20 mouse cellular contexts compared by ENCODE assay signal in the genomic region with DNA sequence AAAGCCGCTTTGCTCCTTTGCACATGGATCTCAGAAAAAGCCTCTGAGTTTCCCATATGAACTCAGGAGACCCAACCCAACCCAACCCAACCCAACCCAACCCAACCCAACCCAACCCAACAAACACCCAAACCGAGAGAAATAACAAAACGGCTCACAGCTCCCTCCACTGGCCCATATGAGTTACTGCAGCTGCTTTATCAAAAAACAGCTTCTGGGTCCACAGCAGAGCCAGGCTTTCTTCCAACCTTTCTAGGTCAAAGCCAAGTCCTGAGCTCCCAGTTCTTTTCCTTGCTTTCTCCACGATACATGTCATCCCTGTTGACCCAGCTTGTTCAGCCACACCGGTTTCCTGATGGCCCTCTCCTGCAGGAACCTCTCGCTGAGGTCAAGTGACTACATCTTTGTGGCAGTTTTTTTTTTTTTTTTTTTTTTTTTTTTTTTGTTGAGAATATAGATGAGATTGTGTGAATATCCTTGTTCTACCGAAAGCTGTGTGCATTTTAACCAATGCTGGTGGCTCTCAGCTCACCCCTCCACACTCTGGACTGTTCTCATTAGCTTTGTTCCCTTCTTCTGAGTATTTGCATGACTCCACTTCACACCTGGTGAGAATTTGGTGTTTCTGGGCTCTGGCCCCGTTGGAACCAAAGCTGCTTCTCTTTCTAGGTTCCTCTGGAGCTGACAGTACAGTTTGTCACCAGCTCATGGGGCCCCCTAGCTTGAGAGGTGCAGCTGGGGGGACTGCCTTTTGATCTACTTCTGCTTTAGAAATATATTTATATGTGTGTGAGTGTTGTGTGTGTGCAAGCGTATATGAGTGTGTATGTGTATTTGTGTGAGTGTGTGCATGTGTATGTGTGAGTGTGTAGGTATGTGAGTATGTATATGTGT. TPM values are rescaled to one million over a fixed set of nuclear protein-coding genes. Genes with fewer than 3 reads are reported as not detected.
DNase-seq lines count a peak whose midpoint lies in the region; ATAC-seq and TF ChIP-seq lines count a peak whose summit lies in the region.
"Had no signal": no experiment of that assay in that cellular context is flagged by ENCODE, and none has a peak within 500 bp of the region (broad histone marks: within the 10 kb centered on the region; RNA-seq: fewer than 3 reads in every experiment).

No protein-coding gene starts in this region.

- no peaks in the 10 kb centered on the region for H3K36me3 ChIP-seq in forebrain, embryonic 11.5 days (ENCODE audit: control insufficient read depth, insufficient read depth, low read length)
- no peaks in the 10 kb centered on the region for H3K36me3 ChIP-seq in forebrain, embryonic 12.5 days (replicated peaks)
- no peaks in the 10 kb centered on the region for H3K36me3 ChIP-seq in liver, embryonic 14.5 days (replicated peaks; ENCODE audit: control insufficient read depth, insufficient read depth, low read depth)
- no peaks in the 10 kb centered on the region for H3K36me3 ChIP-seq in liver, embryonic 12.5 days
- H3K36me3 ChIP-seq in MEL (ENCODE audit: control insufficient read depth in 1 of 2, insufficient read depth in 2 of 2, low read length in 2 of 2) = no peaks in the 10 kb centered on the region
- H3K36me3 ChIP-seq: embryonic facial prominence, embryonic 13.5 days; intestine, embryonic 15.5 days; liver, embryonic 15.5 days; neural tube, embryonic 15.5 days had no signal

- H3K4me1 ChIP-seq in forebrain, embryonic 11.5 days (replicated peaks; ENCODE audit: control insufficient read depth, insufficient read depth, low read length) = no peaks in the 10 kb centered on the region
- no peaks in the 10 kb centered on the region for H3K4me1 ChIP-seq in forebrain, embryonic 12.5 days
- no peaks in the 10 kb centered on the region for H3K4me1 ChIP-seq in liver, embryonic 14.5 days (replicated peaks; ENCODE audit: control insufficient read depth in 2 of 2, insufficient read depth in 2 of 2, low read length in 1 of 2)
- no peaks in the 10 kb centered on the region for H3K4me1 ChIP-seq in liver, embryonic 12.5 days
- H3K4me1 ChIP-seq in MEL (ENCODE audit: control insufficient read depth in 1 of 2, insufficient read depth in 2 of 2, low read length in 2 of 2) = no peaks in the 10 kb centered on the region; a peak in 1 of 4 replicates
- H3K4me1 ChIP-seq: embryonic facial prominence, embryonic 13.5 days; intestine, embryonic 15.5 days; liver, embryonic 15.5 days; neural tube, embryonic 15.5 days had no signal

- TF ChIP-seq EP300 in liver, embryonic 14.5 days (IDR thresholded peaks at IDR 0.05; ENCODE audit: low read depth) = no peak
- TF ChIP-seq EP300 in MEL (IDR thresholded peaks at IDR 0.05; ENCODE audit: low read depth in 1 of 2, low read length in 2 of 2) = no peak

- H3K4me3 ChIP-seq in forebrain, embryonic 11.5 days (ENCODE audit: low read depth, low read length) = no peak overlapping the region
- H3K4me3 ChIP-seq in forebrain, embryonic 12.5 days (replicated peaks) = no peak overlapping the region
- no peak overlapping the region for H3K4me3 ChIP-seq in liver, embryonic 14.5 days (ENCODE audit: insufficient read depth in 1 of 2, low read depth in 2 of 2, low read length in 2 of 2)
- H3K4me3 ChIP-seq in liver, embryonic 12.5 days = no peak overlapping the region
- H3K4me3 ChIP-seq in MEL (ENCODE audit: control insufficient read depth in 1 of 2, insufficient read depth in 1 of 2, low read depth in 2 of 2, low read length in 2 of 2) = no peak overlapping the region
- H3K4me3 ChIP-seq: embryonic facial prominence, embryonic 13.5 days; intestine, embryonic 15.5 days; liver, embryonic 15.5 days; neural tube, embryonic 15.5 days had no signal

- ATAC-seq in forebrain, embryonic 11.5 days (replicated peaks; ENCODE audit: low FRiP score) = no peak
- ATAC-seq in forebrain, embryonic 12.5 days (ENCODE audit: low FRiP score) = no peak
- no peak for ATAC-seq in liver, embryonic 14.5 days (ENCODE audit: insufficient read depth)
- no peak for ATAC-seq in liver, embryonic 12.5 days
- peak; percentile 58; the same call in 1 of the 2 replicates for ATAC-seq in megakaryocyte progenitor cell, adult 5-6 weeks (replicated peaks; ENCODE audit: poor library complexity)
- ATAC-seq: forebrain, embryonic 14.5 days; midbrain, embryonic 16.5 days had no signal

- no peaks in the 10 kb centered on the region for H3K27me3 ChIP-seq in forebrain, embryonic 11.5 days (ENCODE audit: control insufficient read depth, insufficient read depth, low read length)
- H3K27me3 ChIP-seq in forebrain, embryonic 12.5 days = no peaks in the 10 kb centered on the region
- no peaks in the 10 kb centered on the region for H3K27me3 ChIP-seq in liver, embryonic 14.5 days (ENCODE audit: control insufficient read depth, insufficient read depth, low read length)
- H3K27me3 ChIP-seq in liver, embryonic 12.5 days (replicated peaks) = no peaks in the 10 kb centered on the region; the same call in 1 of the 2 replicates
- peaks cover 0 to 6% of the 10 kb centered on the region in 2 experiments; a peak in 3 of 4 replicates for H3K27me3 ChIP-seq in MEL (ENCODE audit: control insufficient read depth in 1 of 2, insufficient read depth in 2 of 2, low read length in 2 of 2)
- H3K27me3 ChIP-seq: intestine, embryonic 15.5 days; neural tube, embryonic 15.5 days had no signal

- no peak overlapping the region for H3K27ac ChIP-seq in forebrain, embryonic 11.5 days (ENCODE audit: low read depth, low read length)
- H3K27ac ChIP-seq in forebrain, embryonic 12.5 days = no peak overlapping the region
- no peak overlapping the region for H3K27ac ChIP-seq in liver, embryonic 14.5 days
- no peak overlapping the region for H3K27ac ChIP-seq in liver, embryonic 12.5 days
- no peak overlapping the region for H3K27ac ChIP-seq in MEL (ENCODE audit: control insufficient read depth, low read depth, low read length)
- H3K27ac ChIP-seq: embryonic facial prominence, embryonic 13.5 days; intestine, embryonic 15.5 days; liver, embryonic 15.5 days; neural tube, embryonic 15.5 days had no signal

- peak; percentile 21 for DNase-seq in forebrain, embryonic 11.5 days (ENCODE audit: low spot score)
- no peak for DNase-seq in liver, embryonic 14.5 days (ENCODE audit: low read depth in 3 of 3, low spot score in 3 of 3)
- peak; percentile 52 for DNase-seq in MEL (ENCODE audit: low read depth, low spot score)
- DNase-seq in urinary bladder, adult 18-20 months (ENCODE audit: low spot score in 2 of 2) = no peak
- DNase-seq in lung, postnatal 10 days = no peak
- DNase-seq: lung, postnatal 4 days; right cerebral cortex, adult 18-20 months had no signal

- TF ChIP-seq POLR2A in MEL (IDR thresholded peaks at IDR 0.05; ENCODE audit: control insufficient read depth in 1 of 2, insufficient read depth in 1 of 2, low read depth in 1 of 2, low read length in 2 of 2, poor library complexity in 1 of 2) = no peak

- 60% methylated on average over 9 of the region's 9 CpGs for WGBS in forebrain, embryonic 11.5 days
- 61% methylated on average over 9 of the region's 9 CpGs for WGBS in forebrain, embryonic 12.5 days
- WGBS in liver, embryonic 14.5 days (ENCODE audit: insufficient replicate concordance) = 38% methylated on average over 9 of the region's 9 CpGs
- WGBS in liver, embryonic 12.5 days (ENCODE audit: insufficient replicate concordance) = 39% methylated on average over 9 of the region's 9 CpGs

- H3K79me2 ChIP-seq in MEL (ENCODE audit: control insufficient read depth, insufficient read depth, low read length, poor library complexity) = no peaks in the 10 kb centered on the region

- peak; percentile 57 for TF ChIP-seq RAD21 in MEL (IDR thresholded peaks at IDR 0.05; ENCODE audit: low read depth, low read length)

- TF ChIP-seq CTCF in liver, embryonic 14.5 days (IDR thresholded peaks at IDR 0.05; ENCODE audit: low read depth) = peak; percentile 45; the same call in 1 of the 2 replicates
- TF ChIP-seq CTCF in MEL (IDR thresholded peaks at IDR 0.05 in 2 of 3, conservative IDR thresholded peaks at IDR 0.05 in 1 of 3; ENCODE audit: control insufficient read depth in 1 of 3, insufficient read depth in 1 of 3, low read depth in 2 of 3, low read length in 3 of 3, poor library complexity in 1 of 3, severe bottlenecking in 1 of 3) = peak; percentile 47 to 68 (median 59); a peak in 5 of 6 replicates

- no peak overlapping the region for H3K9ac ChIP-seq in forebrain, embryonic 11.5 days (ENCODE audit: low read length)
- H3K9ac ChIP-seq in forebrain, embryonic 12.5 days = no peak overlapping the region
- no peak overlapping the region for H3K9ac ChIP-seq in liver, embryonic 14.5 days (replicated peaks)
- no peak overlapping the region for H3K9ac ChIP-seq in liver, embryonic 12.5 days
- H3K9ac ChIP-seq in MEL (ENCODE audit: control insufficient read depth, low read depth, low read length, poor library complexity, severe bottlenecking) = no peak overlapping the region
- H3K9ac ChIP-seq: embryonic facial prominence, embryonic 13.5 days; intestine, embryonic 15.5 days; liver, embryonic 15.5 days; neural tube, embryonic 15.5 days had no signal

- H3K9me3 ChIP-seq in forebrain, embryonic 11.5 days (ENCODE audit: control insufficient read depth, low read length) = no peaks in the 10 kb centered on the region
- no peaks in the 10 kb centered on the region for H3K9me3 ChIP-seq in forebrain, embryonic 12.5 days
- no peaks in the 10 kb centered on the region for H3K9me3 ChIP-seq in liver, embryonic 14.5 days (ENCODE audit: control insufficient read depth, low read length)
- H3K9me3 ChIP-seq in liver, embryonic 12.5 days (replicated peaks) = 0 out of 2 replicates have a peak, but pooled peaks cover 5% of the 10 kb centered on the region
- no peaks in the 10 kb centered on the region for H3K9me3 ChIP-seq in MEL (replicated peaks; ENCODE audit: insufficient read depth, low read length)
- H3K9me3 ChIP-seq: embryonic facial prominence, embryonic 13.5 days; intestine, embryonic 15.5 days; liver, embryonic 15.5 days; neural tube, embryonic 15.5 days had no signal

- H3K4me2 ChIP-seq in forebrain, embryonic 11.5 days (ENCODE audit: low read depth, low read length, severe bottlenecking) = no peak overlapping the region
- H3K4me2 ChIP-seq in forebrain, embryonic 12.5 days = no peak overlapping the region
- H3K4me2 ChIP-seq in liver, embryonic 14.5 days (ENCODE audit: low read depth) = no peak overlapping the region
- H3K4me2 ChIP-seq in liver, embryonic 12.5 days = no peak overlapping the region
- H3K4me2 ChIP-seq: embryonic facial prominence, embryonic 13.5 days; intestine, embryonic 15.5 days; liver, embryonic 15.5 days; neural tube, embryonic 15.5 days had no signal

RNA-seq across cellular contexts. Expression of a gene that starts 9.6 kb away (rescaled TPM):
- not detected in 2 replicates for polyA plus RNA-seq in forebrain, embryonic 11.5 days (2014; fragmentation: Nextera tagmentation; extraction: Ambion mirVana)
- polyA plus RNA-seq in forebrain, embryonic 12.5 days (2016; fragmentation: Nextera tagmentation; extraction: Ambion mirVana) = not detected in 2 replicates
- polyA plus RNA-seq in liver, embryonic 14.5 days (2012; rRNA removed) = not detected in 2 replicates
- polyA plus RNA-seq in liver, embryonic 14.5 days (2014; fragmentation: Nextera tagmentation; extraction: Ambion mirVana) = not detected in 2 replicates
- polyA plus RNA-seq in liver, embryonic 12.5 days (2016; fragmentation: Nextera tagmentation; extraction: Ambion mirVana) = not detected in 2 replicates
- not detected in 2 replicates for total RNA-seq in MEL (2012; rRNA removed)
- polyA plus RNA-seq in MEL (2012; ENCODE audit: insufficient read depth in 1 of 2, insufficient read length in 2 of 2, low read depth in 1 of 2, low replicate concordance in 2 of 2, missing spikeins in 1 of 2) = not detected
- total RNA-seq in megakaryocyte progenitor cell, adult 5-6 weeks (2015) = not detected in 2 replicates
- not detected in 2 replicates for total RNA-seq in megakaryocyte progenitor cell, adult 5-6 weeks (2017)
- total RNA-seq: heart, postnatal 25 days; layer of hippocampus, adult 8-10 months; left cerebral cortex, postnatal 36 days had no signal
- polyA plus RNA-seq: C2C12; embryonic facial prominence, embryonic 13.5 days; forebrain, embryonic 14.5 days; intestine, embryonic 15.5 days; liver, embryonic 15.5 days; midbrain, embryonic 16.5 days; neural tube, embryonic 15.5 days had no signal

RNA-seq across cellular contexts. Expression of a gene that starts 10.2 kb away (rescaled TPM):
- 3.5 and 3.9 TPM in 2 replicates for polyA plus RNA-seq in forebrain, embryonic 11.5 days (2014; fragmentation: Nextera tagmentation; extraction: Ambion mirVana)
- 2.5 and 3.1 TPM in 2 replicates for polyA plus RNA-seq in forebrain, embryonic 12.5 days (2016; fragmentation: Nextera tagmentation; extraction: Ambion mirVana)
- 0.04 and 0.14 TPM in 2 replicates for polyA plus RNA-seq in liver, embryonic 14.5 days (2012; rRNA removed)
- polyA plus RNA-seq in liver, embryonic 14.5 days (2014; fragmentation: Nextera tagmentation; extraction: Ambion mirVana) = not detected in 2 replicates
- 0.23 and 0.49 TPM in 2 replicates for polyA plus RNA-seq in liver, embryonic 12.5 days (2016; fragmentation: Nextera tagmentation; extraction: Ambion mirVana)
- not detected in 2 replicates for total RNA-seq in MEL (2012; rRNA removed)
- not detected for polyA plus RNA-seq in MEL (2012; ENCODE audit: insufficient read depth in 1 of 2, insufficient read length in 2 of 2, low read depth in 1 of 2, low replicate concordance in 2 of 2, missing spikeins in 1 of 2)
- total RNA-seq in megakaryocyte progenitor cell, adult 5-6 weeks (2015) = not detected in 2 replicates
- total RNA-seq in megakaryocyte progenitor cell, adult 5-6 weeks (2017) = not detected in 2 replicates

RNA-seq across cellular contexts. Expression of a gene that starts 22.2 kb away (rescaled TPM):
- 53.0 TPM in 2 replicates for polyA plus RNA-seq in forebrain, embryonic 11.5 days (2014; fragmentation: Nextera tagmentation; extraction: Ambion mirVana)
- 46.7 and 48.7 TPM in 2 replicates for polyA plus RNA-seq in forebrain, embryonic 12.5 days (2016; fragmentation: Nextera tagmentation; extraction: Ambion mirVana)
- polyA plus RNA-seq in liver, embryonic 14.5 days (2012; rRNA removed) = 55.1 and 63.6 TPM in 2 replicates
- 27.7 and 30.4 TPM in 2 replicates for polyA plus RNA-seq in liver, embryonic 14.5 days (2014; fragmentation: Nextera tagmentation; extraction: Ambion mirVana)
- polyA plus RNA-seq in liver, embryonic 12.5 days (2016; fragmentation: Nextera tagmentation; extraction: Ambion mirVana) = 69.3 TPM in 2 replicates
- 191 and 192 TPM in 2 replicates for total RNA-seq in MEL (2012; rRNA removed)
- polyA plus RNA-seq in MEL (2012; ENCODE audit: insufficient read depth in 1 of 2, insufficient read length in 2 of 2, low read depth in 1 of 2, low replicate concordance in 2 of 2, missing spikeins in 1 of 2) = 100 to 1,000 TPM; 278 to 756 TPM
- 46.2 and 58.3 TPM in 2 replicates for total RNA-seq in megakaryocyte progenitor cell, adult 5-6 weeks (2015)
- 36.7 and 52.1 TPM in 2 replicates for total RNA-seq in megakaryocyte progenitor cell, adult 5-6 weeks (2017)

RNA-seq across cellular contexts. Expression of a gene that starts 42.2 kb away (rescaled TPM):
- 28.4 and 29.3 TPM in 2 replicates for polyA plus RNA-seq in forebrain, embryonic 11.5 days (2014; fragmentation: Nextera tagmentation; extraction: Ambion mirVana)
- 56.3 and 63.2 TPM in 2 replicates for polyA plus RNA-seq in forebrain, embryonic 12.5 days (2016; fragmentation: Nextera tagmentation; extraction: Ambion mirVana)
- polyA plus RNA-seq in liver, embryonic 14.5 days (2012; rRNA removed) = 2.3 and 4.0 TPM in 2 replicates
- 6.2 and 6.4 TPM in 2 replicates for polyA plus RNA-seq in liver, embryonic 14.5 days (2014; fragmentation: Nextera tagmentation; extraction: Ambion mirVana)
- 6.4 and 7.5 TPM in 2 replicates for polyA plus RNA-seq in liver, embryonic 12.5 days (2016; fragmentation: Nextera tagmentation; extraction: Ambion mirVana)
- 0.10 and 0.12 TPM in 2 replicates for total RNA-seq in MEL (2012; rRNA removed)
- polyA plus RNA-seq in MEL (2012; ENCODE audit: insufficient read depth in 1 of 2, insufficient read length in 2 of 2, low read depth in 1 of 2, low replicate concordance in 2 of 2, missing spikeins in 1 of 2) = under 1 TPM in 1 of 2 experiments, not detected in 1; 0.32 TPM
- total RNA-seq in megakaryocyte progenitor cell, adult 5-6 weeks (2015) = not detected in 2 replicates
- not detected in 2 replicates for total RNA-seq in megakaryocyte progenitor cell, adult 5-6 weeks (2017)

Comparison
In these comparisons a context has a peak if more than half of its experiments do, and no peak if none do; other contexts are left out.
1. DNase-seq: peak in forebrain, embryonic 11.5 days (single experiment) and MEL (single experiment); none in liver, embryonic 14.5 days (0 of 3), urinary bladder, adult 18-20 months (0 of 2) and lung, postnatal 10 days (single experiment).